Mouse (Mus musculus) MEL (cell line): ENCODE measurements around the gene Rbms3. TPM values are rescaled to one million over a fixed set of nuclear protein-coding genes. Genes with fewer than 3 reads are reported as not detected.
A peak's percentile ranks its signal among the peaks of the same experiment; 100 is the strongest.

ENCODE experiments used
- DNase-seq: peaks from one replicate; pipeline ENCODE4 v3.0.0; 2011; ENCODE audit warnings: low read depth, low spot score
- H3K27ac ChIP-seq: 2 replicates; pipeline ENCODE4 v1.5.1; 2012; ENCODE audit warnings: low read depth, mild to moderate bottlenecking, control low read depth, low read length, moderate library complexity; ENCODE audit not compliant: control insufficient read depth
- H3K27me3 ChIP-seq, 2 experiments: fragments of 150-350 bp in 1 of 2; sonication (generic) in 1 of 2; 2 replicates each; pipeline ENCODE4 v1.6.1; 2012; ENCODE audit warnings: low read length in 2 of 2, mild to moderate bottlenecking in 2 of 2, improper control_type of control experiment in 1 of 2, moderate library complexity in 1 of 2; ENCODE audit not compliant: insufficient read depth in 2 of 2, control insufficient read depth in 1 of 2
- H3K36me3 ChIP-seq, 2 experiments: 2 replicates each; pipeline ENCODE4 v1.6.1; 2012 to 2014; ENCODE audit warnings: low read length in 2 of 2, improper control_type of control experiment in 1 of 2, inconsistent platforms in 1 of 2, mild to moderate bottlenecking in 1 of 2; ENCODE audit not compliant: insufficient read depth in 2 of 2, control insufficient read depth in 1 of 2
- H3K4me1 ChIP-seq, 2 experiments: fragments of 150-350 bp in 1 of 2; sonication (generic) in 1 of 2; 2 replicates each; pipeline ENCODE4 v1.6.1; 2012; ENCODE audit warnings: low read length in 2 of 2, improper control_type of control experiment in 1 of 2, mild to moderate bottlenecking in 1 of 2; ENCODE audit not compliant: insufficient read depth in 2 of 2, control insufficient read depth in 1 of 2
- H3K4me3 ChIP-seq, 2 experiments: fragments of 150-350 bp in 1 of 2; sonication (generic) in 1 of 2; 2 replicates each; pipeline ENCODE4 v1.5.1; 2012; ENCODE audit warnings: low read depth in 2 of 2, low read length in 2 of 2, mild to moderate bottlenecking in 2 of 2, moderate library complexity in 2 of 2, control low read depth in 1 of 2, improper control_type of control experiment in 1 of 2; ENCODE audit not compliant: control insufficient read depth in 1 of 2, insufficient read depth in 1 of 2
- H3K79me2 ChIP-seq: 2 replicates; pipeline ENCODE4 v1.6.1; 2012; ENCODE audit warnings: mild to moderate bottlenecking, low read length, moderate library complexity; ENCODE audit not compliant: control insufficient read depth, poor library complexity, insufficient read depth
- H3K9ac ChIP-seq: 2 replicates; pipeline ENCODE4 v1.6.1; 2012; ENCODE audit warnings: low read depth, mild to moderate bottlenecking, control low read depth, low read length, moderate library complexity; ENCODE audit not compliant: control insufficient read depth, poor library complexity, severe bottlenecking
- H3K9me3 ChIP-seq: fragments of 150-350 bp; sonication (generic); replicated peaks from 2 replicates; pipeline ENCODE4 v1.6.1; 2012; ENCODE audit warnings: mild to moderate bottlenecking, low read length, improper control_type of control experiment, moderate library complexity; ENCODE audit not compliant: insufficient read depth
- BHLHE40 ChIP-seq: IDR thresholded peaks from 2 replicates; pipeline ENCODE4 v1.6.1; 2012; ENCODE audit warnings: low read depth, mild to moderate bottlenecking, inconsistent platforms, low read length, improper control_type of control experiment, borderline replicate concordance
- CHD2 ChIP-seq: IDR thresholded peaks from 2 replicates; pipeline ENCODE4 v1.6.1; 2011; ENCODE audit warnings: low read length, improper control_type of control experiment
- CTCF ChIP-seq, 3 experiments: IDR thresholded peaks in 2 of 3; conservative IDR thresholded peaks in 1 of 3; 2 replicates each; pipeline ENCODE4 v1.5.1; 2011 to 2012; ENCODE audit warnings: low read length in 3 of 3, low read depth in 2 of 3, mild to moderate bottlenecking in 2 of 3, improper control_type of control experiment in 1 of 3, inconsistent platforms in 1 of 3, mixed read lengths in 1 of 3, moderate library complexity in 1 of 3; ENCODE audit not compliant: control insufficient read depth in 1 of 3, insufficient read depth in 1 of 3, poor library complexity in 1 of 3, severe bottlenecking in 1 of 3
- E2F4 ChIP-seq: IDR thresholded peaks from 2 replicates; pipeline ENCODE4 v1.6.1; 2011; ENCODE audit warnings: low read depth, low read length, improper control_type of control experiment, borderline replicate concordance
- EP300 ChIP-seq, 2 experiments: IDR thresholded peaks; 2 replicates each; pipeline ENCODE4 v1.6.1; 2011; ENCODE audit warnings: improper control_type of control experiment in 2 of 2, low read length in 2 of 2, low read depth in 1 of 2, mild to moderate bottlenecking in 1 of 2
- GABPA ChIP-seq: IDR thresholded peaks from 2 replicates; pipeline ENCODE4 v1.6.1; 2012; ENCODE audit warnings: low read depth, mild to moderate bottlenecking, inconsistent platforms, low read length, improper control_type of control experiment, moderate library complexity
- GATA1 ChIP-seq: IDR thresholded peaks from 2 replicates; pipeline ENCODE4 v1.6.1; 2011; ENCODE audit warnings: low read depth, low read length, improper control_type of control experiment
- JUND ChIP-seq: IDR thresholded peaks from 2 replicates; pipeline ENCODE4 v1.6.1; 2011; ENCODE audit warnings: low read depth, mild to moderate bottlenecking, improper control_type of control experiment, low read length
- KAT2A ChIP-seq: conservative IDR thresholded peaks from 2 replicates; pipeline ENCODE4 v1.6.1; 2012; ENCODE audit warnings: low read depth, low read length, improper control_type of control experiment, inconsistent platforms
- MAFK ChIP-seq: IDR thresholded peaks from 2 replicates; pipeline ENCODE4 v1.6.1; 2011; ENCODE audit warnings: low read depth, mild to moderate bottlenecking, low read length, improper control_type of control experiment, borderline replicate concordance
- MAZ ChIP-seq: IDR thresholded peaks from 2 replicates; pipeline ENCODE4 v1.6.1; 2012; ENCODE audit warnings: low read depth, mild to moderate bottlenecking, inconsistent platforms, low read length, improper control_type of control experiment
- MYC ChIP-seq: IDR thresholded peaks from 2 replicates; pipeline ENCODE4 v1.6.1; 2011; ENCODE audit warnings: low read depth, mild to moderate bottlenecking, low read length, improper control_type of control experiment, moderate library complexity
- NELFE ChIP-seq: IDR thresholded peaks from 2 replicates; pipeline ENCODE4 v1.6.1; 2011; ENCODE audit warnings: low read depth, low read length, improper control_type of control experiment
- POLR2AphosphoS5 ChIP-seq: IDR thresholded peaks from 2 replicates; pipeline ENCODE4 v1.6.1; 2012; ENCODE audit warnings: low read depth, borderline replicate concordance, mild to moderate bottlenecking, inconsistent platforms, low read length, moderate library complexity, mixed read lengths
- RAD21 ChIP-seq: IDR thresholded peaks from 2 replicates; pipeline ENCODE4 v1.6.1; 2011; ENCODE audit warnings: mild to moderate bottlenecking, low read depth, low read length, improper control_type of control experiment
- SMC3 ChIP-seq: IDR thresholded peaks from 2 replicates; pipeline ENCODE4 v1.6.1; 2011; ENCODE audit warnings: low read depth, low read length, improper control_type of control experiment
- TBP ChIP-seq: IDR thresholded peaks from 2 replicates; pipeline ENCODE4 v1.8.0; 2011; ENCODE audit warnings: low read depth, low read length, improper control_type of control experiment
- TCF12 ChIP-seq: IDR thresholded peaks from 2 replicates; pipeline ENCODE4 v1.6.1; 2014; ENCODE audit warnings: low read depth, mild to moderate bottlenecking, inconsistent platforms, low read length, improper control_type of control experiment, moderate library complexity
- UBTF ChIP-seq: IDR thresholded peaks from 2 replicates; pipeline ENCODE4 v1.6.1; 2012; ENCODE audit warnings: low read depth, mild to moderate bottlenecking, inconsistent platforms, low read length, improper control_type of control experiment, moderate library complexity, borderline replicate concordance; ENCODE audit not compliant: insufficient read depth
- USF1 ChIP-seq: IDR thresholded peaks from 2 replicates; pipeline ENCODE4 v1.6.1; 2014; ENCODE audit warnings: low read depth, mild to moderate bottlenecking, inconsistent platforms, low read length, improper control_type of control experiment, moderate library complexity
- ZNF384 ChIP-seq: IDR thresholded peaks from 2 replicates; pipeline ENCODE4 v1.6.1; 2012; ENCODE audit warnings: low read depth, mild to moderate bottlenecking, inconsistent platforms, low read length, improper control_type of control experiment
- polyA plus RNA-seq, 2 experiments: library from polyadenylated mRNA; stranded (reverse) in 1 of 2; unstranded in 1 of 2; fragments of >175 nt in 1 of 2; fragments of >200 nt in 1 of 2; gene quantifications; 2 replicates each; pipeline versions ENCODE4 v1.2.1 to v1.2.4; 2012; ENCODE audit warnings: low replicate concordance in 2 of 2, low read depth in 1 of 2; ENCODE audit not compliant: insufficient read length in 2 of 2, insufficient read depth in 1 of 2, missing spikeins in 1 of 2
- total RNA-seq: library from RNA; depleted of rRNA; stranded (reverse); fragments of 300-350 nt; gene quantifications from 2 replicates; pipeline ENCODE4 v1.2.3, GENCODE M21; 2012

Rbms3 gene
- total and polyA plus RNA-seq, 3 experiments = not detected

DNA sequence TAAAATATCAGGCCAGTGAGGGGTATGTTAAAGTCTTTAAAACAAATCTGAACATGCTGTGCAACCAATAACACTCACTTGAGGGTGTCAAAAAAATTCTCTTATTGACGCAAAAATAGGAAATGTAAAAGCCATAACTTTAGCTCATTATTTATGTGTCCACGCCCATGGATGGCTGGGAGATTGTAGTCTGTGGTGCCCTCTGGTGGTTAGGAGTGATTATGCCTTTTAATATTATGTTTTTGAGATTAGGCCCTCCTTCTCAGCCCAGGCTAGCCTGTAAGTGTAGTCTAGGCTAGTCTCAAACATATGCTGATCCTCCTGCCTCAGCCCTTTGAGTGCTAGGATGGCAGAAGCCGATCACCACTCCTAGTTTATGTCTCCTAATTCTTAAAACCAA, 1076.5 kb downstream of the Rbms3 start:
- Histone ChIP-seq H3K9ac (no peak overlapping the region), H3K27me3 (no peaks in the 10 kb centered on the region), H3K27ac (no peak overlapping the region), H3K79me2 (no peaks in the 10 kb centered on the region), H3K9me3 (no peaks in the 10 kb centered on the region), H3K4me1 (no peaks in the 10 kb centered on the region), H3K36me3 (no peaks in the 10 kb centered on the region), H3K4me3 (no peak overlapping the region)
- peak; percentile 12 for DNase-seq
- TF ChIP-seq RAD21 (peak; percentile 26), MAFK (no peak), CTCF (IDR thresholded peaks at IDR 0.05 in 2 of 3, conservative IDR thresholded peaks at IDR 0.05 in 1 of 3; ENCODE audit: control insufficient read depth in 1 of 3, insufficient read depth in 1 of 3, low read depth in 2 of 3, low read length in 3 of 3, poor library complexity in 1 of 3, severe bottlenecking in 1 of 3) (peak in 2 of 3 experiments; percentile 24 to 30; a peak in 3 of 6 replicates), SMC3 (0 out of 2 replicates have a peak, but pooled peaks have one; percentile 22)

DNA sequence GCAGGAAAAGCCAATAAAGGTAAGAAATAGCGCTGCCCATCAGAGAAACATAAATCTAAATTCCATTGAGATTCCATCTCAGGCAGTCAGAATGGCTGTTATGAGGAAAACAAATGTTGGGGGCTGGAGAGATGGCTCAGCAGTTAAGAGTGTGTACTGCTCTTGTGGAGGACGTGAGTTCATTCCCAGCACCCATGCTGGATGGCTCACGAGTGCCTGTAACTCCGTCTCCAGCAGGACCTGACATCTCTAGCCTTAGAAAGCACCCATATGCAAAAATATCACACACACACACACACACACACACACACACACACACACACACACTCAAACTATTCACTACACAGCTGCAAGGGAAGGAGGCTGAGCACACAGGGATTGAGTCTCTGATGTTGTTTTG, 1083.6 kb downstream of the Rbms3 start:
- Histone ChIP-seq H3K36me3 (no peaks in the 10 kb centered on the region), H3K9me3 (no peaks in the 10 kb centered on the region), H3K27ac (no peak overlapping the region), H3K9ac (no peak overlapping the region), H3K79me2 (no peaks in the 10 kb centered on the region), H3K4me3 (no peak overlapping the region), H3K4me1 (no peaks in the 10 kb centered on the region), H3K27me3 (no peaks in the 10 kb centered on the region)
- TF ChIP-seq MAZ = no peak
- TF ChIP-seq RAD21 = no peak
- TF ChIP-seq GATA1 = no peak
- no peak for TF ChIP-seq NELFE
- no peak for TF ChIP-seq TCF12
- no peak for DNase-seq

DNA sequence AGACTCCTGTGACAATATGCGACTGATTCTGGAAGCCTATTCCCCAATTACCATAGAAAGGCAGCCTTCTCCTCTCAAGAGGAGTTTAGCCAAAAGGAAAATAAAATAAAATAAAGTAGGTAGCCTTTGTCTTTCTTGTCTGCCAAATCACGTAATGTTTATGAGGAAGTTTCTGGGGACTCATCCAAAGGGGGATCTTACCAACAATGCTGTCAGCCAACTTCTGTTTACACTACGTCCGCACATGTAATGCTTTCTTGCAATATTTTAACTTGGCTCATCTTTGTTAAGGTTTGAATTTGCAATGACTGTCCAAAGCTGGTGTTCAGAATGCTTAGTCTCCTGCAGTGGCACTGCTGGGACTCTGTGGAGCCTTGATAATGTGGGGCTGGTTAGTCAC, 1086.9 kb downstream of the Rbms3 start:
- H3K4me3 ChIP-seq = no peak overlapping the region
- H3K9ac ChIP-seq = no peak overlapping the region
- DNase-seq = no peak
- no peak overlapping the region for H3K27ac ChIP-seq
- H3K79me2 ChIP-seq = no peaks in the 10 kb centered on the region
- no peaks in the 10 kb centered on the region for H3K9me3 ChIP-seq
- no peak for TF ChIP-seq CHD2
- no peak for TF ChIP-seq MAZ
- TF ChIP-seq, all 39 proteins: peak for 0
- no peaks in the 10 kb centered on the region for H3K4me1 ChIP-seq
- H3K36me3 ChIP-seq = no peaks in the 10 kb centered on the region
- no peaks in the 10 kb centered on the region for H3K27me3 ChIP-seq

DNA sequence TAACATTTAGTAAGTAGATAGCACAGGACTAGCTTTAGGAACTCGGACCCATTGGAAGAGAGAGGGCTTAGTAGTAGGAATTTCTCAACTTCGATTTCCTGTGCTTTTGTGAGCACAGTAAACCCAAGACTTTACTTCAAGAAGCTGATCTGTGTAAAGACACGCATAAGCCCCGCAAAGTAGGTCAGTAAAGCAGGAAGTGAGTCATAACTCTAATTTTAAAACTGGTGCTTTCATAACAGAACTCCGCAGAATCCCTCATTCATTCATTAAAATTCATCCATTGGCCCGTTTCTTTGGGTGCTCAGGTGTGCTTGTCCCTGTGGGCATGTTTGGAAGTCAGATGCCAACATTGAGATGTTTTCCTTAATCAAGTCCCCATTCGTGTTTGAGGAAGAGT, 1087.7 kb downstream of the Rbms3 start:
- no peak overlapping the region for H3K27ac ChIP-seq
- no peaks in the 10 kb centered on the region for H3K27me3 ChIP-seq
- no peak for DNase-seq
- H3K4me3 ChIP-seq = no peak overlapping the region
- H3K36me3 ChIP-seq = no peaks in the 10 kb centered on the region
- H3K4me1 ChIP-seq = no peaks in the 10 kb centered on the region
- H3K79me2 ChIP-seq = no peaks in the 10 kb centered on the region
- no peaks in the 10 kb centered on the region for H3K9me3 ChIP-seq
- no peak overlapping the region for H3K9ac ChIP-seq
- TF ChIP-seq UBTF (no peak), TBP (no peak), JUND (no peak), BHLHE40 (no peak), EP300 (IDR thresholded peaks at IDR 0.05; ENCODE audit: low read depth in 1 of 2, low read length in 2 of 2) (no peak), GABPA (no peak), KAT2A (no peak), POLR2AphosphoS5 (no peak), E2F4 (no peak), GATA1 (no peak), USF1 (no peak), ZNF384 (no peak), TCF12 (no peak), MAFK (no peak), MYC (no peak)
